Mouse (Mus musculus): ENCODE measurements around the gene Tmcc1. TPM values are rescaled to one million over a fixed set of nuclear protein-coding genes. Genes with fewer than 3 reads are reported as not detected.
"Not testable (repeated sequence)": the region's sequence is repeated elsewhere in the genome, so short reads cannot be mapped to it uniquely, and the experiment has no call there.

The Tmcc1 gene
- polyA plus RNA-seq, 1 experiment from 2014 or later: 11.1 TPM

GRCm38 (mm10) chr6:116077608-116078007 lies 115.7 kb downstream of the Tmcc1 start:
- Histone ChIP-seq H3K27ac (replicated peaks; ENCODE audit: low read depth, low read length) (no peak overlapping the region), H3K9ac (ENCODE audit: low read depth, low read length) (no peak overlapping the region), H3K4me2 (ENCODE audit: low read depth, low read length) (no peak overlapping the region), H3K4me3 (ENCODE audit: low read depth, low read length) (no peak overlapping the region), H3K4me1 (ENCODE audit: control insufficient read depth, insufficient read depth, low read length) (peaks cover 7% of the 10 kb centered on the region), H3K9me3 (ENCODE audit: control insufficient read depth, low read length) (no peaks in the 10 kb centered on the region), H3K36me3 (ENCODE audit: control insufficient read depth, insufficient read depth, low read length) (no peaks in the 10 kb centered on the region), H3K27me3 (replicated peaks; ENCODE audit: control insufficient read depth, insufficient read depth, low read length) (no peaks in the 10 kb centered on the region)
- DNase-seq (ENCODE audit: low spot score) (peak; percentile 17), ATAC-seq (ENCODE audit: low read depth) (no peak)
- 49% methylated on average over 3 of the region's 3 CpGs for WGBS

GRCm38 (mm10) chr6:116074892-116075291 lies 118.4 kb downstream of the Tmcc1 start:
- H3K4me3 ChIP-seq (ENCODE audit: low read depth, low read length): no peak overlapping the region
- H3K9ac ChIP-seq (ENCODE audit: low read depth, low read length): no peak overlapping the region
- H3K27me3 ChIP-seq (replicated peaks; ENCODE audit: control insufficient read depth, insufficient read depth, low read length): no peaks in the 10 kb centered on the region
- no peak for DNase-seq (ENCODE audit: low spot score)
- ATAC-seq (ENCODE audit: low read depth): no peak
- H3K9me3 ChIP-seq (ENCODE audit: control insufficient read depth, low read length): no peaks in the 10 kb centered on the region
- H3K4me2 ChIP-seq (ENCODE audit: low read depth, low read length): no peak overlapping the region
- no peaks in the 10 kb centered on the region for H3K36me3 ChIP-seq (ENCODE audit: control insufficient read depth, insufficient read depth, low read length)
- H3K27ac ChIP-seq (replicated peaks; ENCODE audit: low read depth, low read length): no peak overlapping the region
- H3K4me1 ChIP-seq (ENCODE audit: control insufficient read depth, insufficient read depth, low read length): peaks cover 12% of the 10 kb centered on the region

GRCm38 (mm10) chr6:116073610-116074009 lies 119.7 kb downstream of the Tmcc1 start:
- Histone ChIP-seq H3K4me2 (ENCODE audit: low read depth, low read length) (no peak overlapping the region), H3K9me3 (ENCODE audit: control insufficient read depth, low read length) (no peaks in the 10 kb centered on the region), H3K27ac (replicated peaks; ENCODE audit: low read depth, low read length) (no peak overlapping the region), H3K4me1 (ENCODE audit: control insufficient read depth, insufficient read depth, low read length) (peaks cover 12% of the 10 kb centered on the region), H3K27me3 (replicated peaks; ENCODE audit: control insufficient read depth, insufficient read depth, low read length) (no peaks in the 10 kb centered on the region), H3K9ac (ENCODE audit: low read depth, low read length) (no peak overlapping the region), H3K36me3 (ENCODE audit: control insufficient read depth, insufficient read depth, low read length) (no peaks in the 10 kb centered on the region), H3K4me3 (ENCODE audit: low read depth, low read length) (no peak overlapping the region)
- 84% methylated on average over 4 of the region's 4 CpGs for WGBS
- DNase-seq (ENCODE audit: low spot score): no peak
- no peak for ATAC-seq (ENCODE audit: low read depth)

- Histone ChIP-seq H3K9me3 (ENCODE audit: control insufficient read depth, low read length) (no peaks in the 10 kb centered on the region), H3K4me1 (ENCODE audit: control insufficient read depth, insufficient read depth, low read length) (peaks cover 12% of the 10 kb centered on the region), H3K27ac (replicated peaks; ENCODE audit: low read depth, low read length) (peak overlapping the region; percentile 40), H3K9ac (ENCODE audit: low read depth, low read length) (no peak overlapping the region), H3K4me3 (ENCODE audit: low read depth, low read length) (no peak overlapping the region), H3K27me3 (replicated peaks; ENCODE audit: control insufficient read depth, insufficient read depth, low read length) (no peaks in the 10 kb centered on the region), H3K4me2 (ENCODE audit: low read depth, low read length) (peak overlapping the region; percentile 25; the same call in 1 of the 2 replicates), H3K36me3 (ENCODE audit: control insufficient read depth, insufficient read depth, low read length) (no peaks in the 10 kb centered on the region)
- DNase-seq (ENCODE audit: low spot score): peak; percentile 32
- ATAC-seq (ENCODE audit: low read depth): no peak
- WGBS: 61% methylated on average over 8 of the region's 8 CpGs
Measured at GRCm38 (mm10) chr6:116072746-116073261, 120.5 kb downstream of the Tmcc1 start.

GRCm38 (mm10) chr6:116072221-116072745 lies 121.0 kb downstream of the Tmcc1 start:
- WGBS: 54% methylated on average over 6 of the region's 6 CpGs
- Histone ChIP-seq H3K4me2 (ENCODE audit: low read depth, low read length) (peak overlapping the region; percentile 25; the same call in 1 of the 2 replicates), H3K9ac (ENCODE audit: low read depth, low read length) (no peak overlapping the region), H3K36me3 (ENCODE audit: control insufficient read depth, insufficient read depth, low read length) (no peaks in the 10 kb centered on the region), H3K27ac (replicated peaks; ENCODE audit: low read depth, low read length) (peak overlapping the region; percentile 40; the same call in 1 of the 2 replicates), H3K9me3 (ENCODE audit: control insufficient read depth, low read length) (no peaks in the 10 kb centered on the region), H3K4me3 (ENCODE audit: low read depth, low read length) (no peak overlapping the region), H3K4me1 (ENCODE audit: control insufficient read depth, insufficient read depth, low read length) (peaks cover 12% of the 10 kb centered on the region), H3K27me3 (replicated peaks; ENCODE audit: control insufficient read depth, insufficient read depth, low read length) (no peaks in the 10 kb centered on the region)
- ATAC-seq (ENCODE audit: low read depth): no peak
- DNase-seq (ENCODE audit: low spot score): peak; percentile 43

- Histone ChIP-seq H3K4me1 (ENCODE audit: control insufficient read depth, insufficient read depth, low read length) (peaks cover 12% of the 10 kb centered on the region), H3K36me3 (ENCODE audit: control insufficient read depth, insufficient read depth, low read length) (no peaks in the 10 kb centered on the region), H3K4me3 (ENCODE audit: low read depth, low read length) (no peak overlapping the region), H3K4me2 (ENCODE audit: low read depth, low read length) (no peak overlapping the region), H3K9me3 (ENCODE audit: control insufficient read depth, low read length) (no peaks in the 10 kb centered on the region), H3K27ac (replicated peaks; ENCODE audit: low read depth, low read length) (no peak overlapping the region), H3K9ac (ENCODE audit: low read depth, low read length) (no peak overlapping the region), H3K27me3 (replicated peaks; ENCODE audit: control insufficient read depth, insufficient read depth, low read length) (no peaks in the 10 kb centered on the region)
- ATAC-seq (ENCODE audit: low read depth) (no peak), DNase-seq (ENCODE audit: low spot score) (no peak)
- 90% methylated on average over 2 of the region's 2 CpGs for WGBS
Measured at GRCm38 (mm10) chr6:116071781-116072180, 121.5 kb downstream of the Tmcc1 start.

GRCm38 (mm10) chr6:116070558-116070957 lies 122.7 kb downstream of the Tmcc1 start:
- Histone ChIP-seq H3K4me2 (ENCODE audit: low read depth, low read length) (no peak overlapping the region), H3K36me3 (ENCODE audit: control insufficient read depth, insufficient read depth, low read length) (no peaks in the 10 kb centered on the region), H3K27ac (replicated peaks; ENCODE audit: low read depth, low read length) (no peak overlapping the region), H3K9me3 (ENCODE audit: control insufficient read depth, low read length) (no peaks in the 10 kb centered on the region), H3K9ac (ENCODE audit: low read depth, low read length) (no peak overlapping the region), H3K4me1 (ENCODE audit: control insufficient read depth, insufficient read depth, low read length) (peaks cover 12% of the 10 kb centered on the region), H3K4me3 (ENCODE audit: low read depth, low read length) (no peak overlapping the region), H3K27me3 (replicated peaks; ENCODE audit: control insufficient read depth, insufficient read depth, low read length) (no peaks in the 10 kb centered on the region)
- 93% methylated on average over 3 of the region's 3 CpGs for WGBS
- DNase-seq (ENCODE audit: low spot score) (no peak), ATAC-seq (ENCODE audit: low read depth) (no peak)

DNA sequence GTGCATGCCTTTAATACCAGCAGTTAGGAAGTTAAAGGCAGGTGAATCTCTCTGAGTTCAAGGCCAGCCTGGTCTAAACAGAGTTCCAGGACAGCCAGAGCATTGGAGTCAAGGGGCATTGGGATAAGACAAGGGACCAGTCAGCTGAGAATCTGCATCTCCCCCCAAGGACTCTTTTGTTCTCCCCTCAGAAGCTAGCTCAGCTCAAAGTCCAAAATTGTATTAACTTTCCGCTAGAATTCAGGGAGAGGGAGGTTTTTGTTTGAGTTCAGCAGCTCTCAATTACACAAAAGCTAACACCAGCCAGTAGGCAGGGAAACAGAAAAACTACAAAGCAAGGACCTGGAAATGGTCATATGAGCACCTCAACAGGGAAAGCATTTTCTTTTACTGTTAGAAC lies 129.8 kb downstream of the Tmcc1 start:
- Histone ChIP-seq H3K27me3 (replicated peaks; ENCODE audit: control insufficient read depth, insufficient read depth, low read length) (no peaks in the 10 kb centered on the region), H3K36me3 (ENCODE audit: control insufficient read depth, insufficient read depth, low read length) (no peaks in the 10 kb centered on the region), H3K4me2 (ENCODE audit: low read depth, low read length) (no peak overlapping the region), H3K27ac (replicated peaks; ENCODE audit: low read depth, low read length) (no peak overlapping the region), H3K4me3 (ENCODE audit: low read depth, low read length) (no peak overlapping the region), H3K4me1 (ENCODE audit: control insufficient read depth, insufficient read depth, low read length) (no peaks in the 10 kb centered on the region), H3K9ac (ENCODE audit: low read depth, low read length) (no peak overlapping the region), H3K9me3 (ENCODE audit: control insufficient read depth, low read length) (no peaks in the 10 kb centered on the region)
- 69% methylated on average over 1 of the region's 1 CpGs for WGBS
- DNase-seq (ENCODE audit: low spot score) (no peak), ATAC-seq (ENCODE audit: low read depth) (no peak)

GRCm38 (mm10) chr6:116059542-116059941 lies 133.7 kb downstream of the Tmcc1 start:
- not testable (repeated sequence) for ATAC-seq (ENCODE audit: low read depth); DNase-seq (ENCODE audit: low spot score); H3K4me3 ChIP-seq (ENCODE audit: low read depth, low read length); H3K4me1 ChIP-seq (ENCODE audit: control insufficient read depth, insufficient read depth, low read length); H3K27ac ChIP-seq (replicated peaks; ENCODE audit: low read depth, low read length); H3K4me2 ChIP-seq (ENCODE audit: low read depth, low read length); H3K9ac ChIP-seq (ENCODE audit: low read depth, low read length); H3K36me3 ChIP-seq (ENCODE audit: control insufficient read depth, insufficient read depth, low read length); H3K9me3 ChIP-seq (ENCODE audit: control insufficient read depth, low read length); H3K27me3 ChIP-seq (replicated peaks; ENCODE audit: control insufficient read depth, insufficient read depth, low read length)

Data from embryonic facial prominence, embryonic 14.5 days (tissue).